In genomic region chr7:73552054-73552750, GRCm38 (mm10) we compare ENCODE assay signal across 8 mouse cellular contexts. TPM values are rescaled to one million over a fixed set of nuclear protein-coding genes. Genes with fewer than 3 reads are reported as not detected.
DNase-seq lines count a peak whose midpoint lies in the region; ATAC-seq and TF ChIP-seq lines count a peak whose summit lies in the region.

No protein-coding gene starts in this region.

- no peak for TF ChIP-seq EP300 in heart, adult 2 months (IDR thresholded peaks at IDR 0.05; ENCODE audit: insufficient read depth, low read depth, low read length)
- 0 out of 4 replicates have a peak, but pooled peaks of 1 of the 2 experiments have one; percentile 39 for TF ChIP-seq EP300 in MEL (IDR thresholded peaks at IDR 0.05; ENCODE audit: low read depth in 1 of 2, low read length in 2 of 2)
- TF ChIP-seq EP300 in liver, postnatal 0 days (IDR thresholded peaks at IDR 0.05; ENCODE audit: low read depth): no peak

- peaks cover 4% of the 10 kb centered on the region for H3K79me2 ChIP-seq in heart, adult 2 months (replicated peaks; ENCODE audit: control insufficient read depth, insufficient read depth, low read length)
- H3K79me2 ChIP-seq in MEL (ENCODE audit: control insufficient read depth, insufficient read depth, low read length, poor library complexity): peaks cover 43% of the 10 kb centered on the region

- H3K36me3 ChIP-seq in heart, adult 2 months (ENCODE audit: control insufficient read depth, insufficient read depth, low read length): peaks cover 44% of the 10 kb centered on the region
- H3K36me3 ChIP-seq in MEL (ENCODE audit: control insufficient read depth in 1 of 2, insufficient read depth in 2 of 2, low read length in 2 of 2): peaks cover 46 to 69% of the 10 kb centered on the region in 2 experiments
- peaks cover 29% of the 10 kb centered on the region for H3K36me3 ChIP-seq in heart, embryonic 16.5 days (ENCODE audit: control insufficient read depth, insufficient read depth)
- H3K36me3 ChIP-seq in liver, postnatal 0 days (replicated peaks; ENCODE audit: insufficient read depth, low read length): peaks cover 38% of the 10 kb centered on the region

- 10% methylated on average over 7 of the region's 7 CpGs for WGBS in heart, adult 2 months
- WGBS in heart, embryonic 16.5 days: 56% methylated on average over 7 of the region's 7 CpGs
- 64% methylated on average over 7 of the region's 7 CpGs for WGBS in liver, postnatal 0 days (ENCODE audit: insufficient replicate concordance)

- DNase-seq in heart, adult 2 months: no peak
- DNase-seq in heart, adult 18-20 months: no peak
- DNase-seq in MEL (ENCODE audit: low read depth, low spot score): peak; percentile 55
- no peak for DNase-seq in liver, postnatal 0 days
- no peak for DNase-seq in right cerebral cortex, postnatal 36 days (ENCODE audit: low spot score in 2 of 2)
- no peak for DNase-seq in embryo, embryonic 9.5 days (ENCODE audit: extremely low spot score)
- no peak for DNase-seq in gastrocnemius, adult 18-20 months (ENCODE audit: low spot score)

- H3K9me3 ChIP-seq in MEL (replicated peaks; ENCODE audit: insufficient read depth, low read length): no peaks in the 10 kb centered on the region
- no peaks in the 10 kb centered on the region for H3K9me3 ChIP-seq in heart, embryonic 16.5 days (replicated peaks; ENCODE audit: control insufficient read depth, low read length)
- no peaks in the 10 kb centered on the region for H3K9me3 ChIP-seq in liver, postnatal 0 days (ENCODE audit: low read length)

- no peaks in the 10 kb centered on the region for H3K27me3 ChIP-seq in heart, adult 2 months (ENCODE audit: control insufficient read depth, insufficient read depth, low read length)
- no peaks in the 10 kb centered on the region for H3K27me3 ChIP-seq in MEL (ENCODE audit: control insufficient read depth in 1 of 2, insufficient read depth in 2 of 2, low read length in 2 of 2)
- no peaks in the 10 kb centered on the region for H3K27me3 ChIP-seq in heart, embryonic 16.5 days (ENCODE audit: control insufficient read depth, insufficient read depth, low read length)
- H3K27me3 ChIP-seq in liver, postnatal 0 days (ENCODE audit: insufficient read depth, low read length): no peaks in the 10 kb centered on the region

- H3K4me3 ChIP-seq in heart, adult 2 months: peak overlapping the region; percentile 84
- H3K4me3 ChIP-seq in MEL (ENCODE audit: control insufficient read depth in 1 of 2, insufficient read depth in 1 of 2, low read depth in 2 of 2, low read length in 2 of 2): peak overlapping the region in 1 of 2 experiments; percentile 4; a peak in 1 of 4 replicates
- H3K4me3 ChIP-seq in heart, embryonic 16.5 days (ENCODE audit: low read length): peak overlapping the region; percentile 36
- 0 out of 2 replicates have a peak overlapping the region, but pooled peaks have one; percentile 5 for H3K4me3 ChIP-seq in liver, postnatal 0 days (ENCODE audit: low read depth, low read length)

- ATAC-seq in heart, embryonic 16.5 days (replicated peaks; ENCODE audit: extremely low read depth, insufficient read depth, low FRiP score): no peak
- peak; percentile 64; the same call in 1 of the 2 replicates for ATAC-seq in liver, postnatal 0 days

- peak overlapping the region; percentile 62 for H3K4me2 ChIP-seq in heart, embryonic 16.5 days (ENCODE audit: low read depth, low read length)
- peak overlapping the region; percentile 52 for H3K4me2 ChIP-seq in liver, postnatal 0 days (ENCODE audit: low read depth, low read length)

- peaks cover 11% of the 10 kb centered on the region for H3K4me1 ChIP-seq in heart, adult 2 months (ENCODE audit: control insufficient read depth, insufficient read depth, low read length)
- H3K4me1 ChIP-seq in MEL (ENCODE audit: control insufficient read depth in 1 of 2, insufficient read depth in 2 of 2, low read length in 2 of 2): peaks cover 10 to 38% of the 10 kb centered on the region in 2 experiments
- H3K4me1 ChIP-seq in heart, embryonic 16.5 days (ENCODE audit: control insufficient read depth, insufficient read depth, low read length): peaks cover 18% of the 10 kb centered on the region
- peaks cover 8% of the 10 kb centered on the region for H3K4me1 ChIP-seq in liver, postnatal 0 days (ENCODE audit: insufficient read depth)

- no peak for TF ChIP-seq CTCF in heart, adult 2 months (IDR thresholded peaks at IDR 0.05)
- TF ChIP-seq CTCF in MEL (IDR thresholded peaks at IDR 0.05 in 2 of 3, conservative IDR thresholded peaks at IDR 0.05 in 1 of 3; ENCODE audit: control insufficient read depth in 1 of 3, insufficient read depth in 1 of 3, low read depth in 2 of 3, low read length in 3 of 3, poor library complexity in 1 of 3, severe bottlenecking in 1 of 3): no peak
- no peak for TF ChIP-seq CTCF in liver, postnatal 0 days (IDR thresholded peaks at IDR 0.05; ENCODE audit: low read depth)

- intact Hi-C loops in heart, adult 2 months (cut with DNase I): no loop called here

- no peak for TF ChIP-seq POLR2A in heart, adult 2 months (IDR thresholded peaks at IDR 0.05; ENCODE audit: insufficient read depth, low read depth, low read length)
- no peak for TF ChIP-seq POLR2A in MEL (IDR thresholded peaks at IDR 0.05; ENCODE audit: control insufficient read depth in 1 of 2, insufficient read depth in 1 of 2, low read depth in 1 of 2, low read length in 2 of 2, poor library complexity in 1 of 2)

- H3K9ac ChIP-seq in heart, adult 2 months (ENCODE audit: low read depth, low read length): 0 out of 2 replicates have a peak overlapping the region, but pooled peaks have one; percentile 38
- no peak overlapping the region for H3K9ac ChIP-seq in MEL (ENCODE audit: control insufficient read depth, low read depth, low read length, poor library complexity, severe bottlenecking)
- H3K9ac ChIP-seq in heart, embryonic 16.5 days (ENCODE audit: low read length): peak overlapping the region; percentile 61
- H3K9ac ChIP-seq in liver, postnatal 0 days (replicated peaks): no peak overlapping the region

- peak overlapping the region; percentile 32; the same call in 1 of the 2 replicates for H3K27ac ChIP-seq in heart, adult 2 months
- no peak overlapping the region for H3K27ac ChIP-seq in MEL (ENCODE audit: control insufficient read depth, low read depth, low read length)
- peak overlapping the region; percentile 50 for H3K27ac ChIP-seq in heart, embryonic 16.5 days (ENCODE audit: low read length)
- H3K27ac ChIP-seq in liver, postnatal 0 days (ENCODE audit: low read depth): 0 out of 2 replicates have a peak overlapping the region, but pooled peaks have one; percentile 24

- no peak for TF ChIP-seq RAD21 in MEL (IDR thresholded peaks at IDR 0.05; ENCODE audit: low read depth, low read length)

TF ChIP-seq in MEL, 35 proteins besides CTCF, POLR2A, EP300 and RAD21:
- TF ChIP-seq ZMIZ1 (IDR thresholded peaks at IDR 0.05; ENCODE audit: low read depth, low read length): no peak
- no peak for TF ChIP-seq GABPA (IDR thresholded peaks at IDR 0.05; ENCODE audit: low read depth, low read length)
- TF ChIP-seq POLR2AphosphoS2 (IDR thresholded peaks at IDR 0.05; ENCODE audit: low read length): 0 out of 2 replicates have a peak, but pooled peaks have one; percentile 36
- TF ChIP-seq UBTF (IDR thresholded peaks at IDR 0.05; ENCODE audit: borderline replicate concordance, insufficient read depth, low read depth, low read length): no peak
- TF ChIP-seq HCFC1 (IDR thresholded peaks at IDR 0.05; ENCODE audit: low read depth, low read length): no peak
- peak; percentile 23; the same call in 1 of the 2 replicates for TF ChIP-seq SIN3A (IDR thresholded peaks at IDR 0.05; ENCODE audit: low read length)
- TF ChIP-seq POLR2AphosphoS5 (IDR thresholded peaks at IDR 0.05; ENCODE audit: borderline replicate concordance, low read depth, low read length): 0 out of 2 replicates have a peak, but pooled peaks have one; percentile 1
- peak; percentile 72 for TF ChIP-seq ZNF384 (IDR thresholded peaks at IDR 0.05; ENCODE audit: low read depth, low read length)
- no peak for TF ChIP-seq NRF1 (IDR thresholded peaks at IDR 0.05; ENCODE audit: insufficient read depth, low read depth, low read length, poor library complexity, severe bottlenecking)
- TF ChIP-seq TBP (IDR thresholded peaks at IDR 0.05; ENCODE audit: low read depth, low read length): peak; percentile 43; the same call in 1 of the 2 replicates
- no peak for TF ChIP-seq GATA1 (IDR thresholded peaks at IDR 0.05; ENCODE audit: low read depth, low read length)
- peak; percentile 75; the same call in 1 of the 2 replicates for TF ChIP-seq CHD1 (IDR thresholded peaks at IDR 0.05; ENCODE audit: low read depth, low read length)
- peak; percentile 21; the same call in 1 of the 2 replicates for TF ChIP-seq MXI1 (IDR thresholded peaks at IDR 0.05; ENCODE audit: low read depth, low read length)
- TF ChIP-seq ETS1 (IDR thresholded peaks at IDR 0.05; ENCODE audit: low read depth, low read length): peak; percentile 30; the same call in 1 of the 2 replicates
- no peak for TF ChIP-seq SMC3 (IDR thresholded peaks at IDR 0.05; ENCODE audit: low read depth, low read length)
- no peak for TF ChIP-seq MAFK (IDR thresholded peaks at IDR 0.05; ENCODE audit: borderline replicate concordance, low read depth, low read length)
- no peak for TF ChIP-seq ZC3H11A (IDR thresholded peaks at IDR 0.05; ENCODE audit: low read depth, low read length)

RNA-seq across cellular contexts. Expression of gene Chd2, which starts 10.6 kb away (rescaled TPM):
- 10 to 100 TPM; 38.1 to 43.3 TPM for total RNA-seq in heart, adult 2 months (2021)
- polyA plus RNA-seq in heart, adult 2 months (2012; rRNA removed): 32.9 and 38.0 TPM in 2 replicates
- total RNA-seq in heart, adult 18-20 months (2021): 10 to 100 TPM; 28.2 to 38.8 TPM
- total RNA-seq in MEL (2012; rRNA removed): 9.9 and 16.9 TPM in 2 replicates
- 100 to 1,000 TPM in 1 of 2 experiments, 10 to 100 TPM in 1; 21.4 to 275 TPM for polyA plus RNA-seq in MEL (2012; ENCODE audit: insufficient read depth in 1 of 2, insufficient read length in 2 of 2, low read depth in 1 of 2, low replicate concordance in 2 of 2, missing spikeins in 1 of 2)
- 33.1 and 36.5 TPM in 2 replicates for polyA plus RNA-seq in heart, embryonic 16.5 days (2015; fragmentation: Nextera tagmentation; extraction: Ambion mirVana)
- polyA plus RNA-seq in liver, postnatal 0 days (2015; fragmentation: Nextera tagmentation; extraction: Ambion mirVana): 14.1 and 17.2 TPM in 2 replicates
- total RNA-seq in gastrocnemius, adult 18-20 months (2021): 10 to 100 TPM; 29.8 to 39.6 TPM

Comparison
In these comparisons a context has a peak if more than half of its experiments do, and no peak if none do; other contexts are left out.
1. H3K9ac ChIP-seq: peak in heart, adult 2 months (single experiment) and heart, embryonic 16.5 days (single experiment); none in MEL (single experiment) and liver, postnatal 0 days (single experiment).